Mouse (Mus musculus): Measurements from ENCODE around the gene Evpl.

Evpl gene

DNA sequence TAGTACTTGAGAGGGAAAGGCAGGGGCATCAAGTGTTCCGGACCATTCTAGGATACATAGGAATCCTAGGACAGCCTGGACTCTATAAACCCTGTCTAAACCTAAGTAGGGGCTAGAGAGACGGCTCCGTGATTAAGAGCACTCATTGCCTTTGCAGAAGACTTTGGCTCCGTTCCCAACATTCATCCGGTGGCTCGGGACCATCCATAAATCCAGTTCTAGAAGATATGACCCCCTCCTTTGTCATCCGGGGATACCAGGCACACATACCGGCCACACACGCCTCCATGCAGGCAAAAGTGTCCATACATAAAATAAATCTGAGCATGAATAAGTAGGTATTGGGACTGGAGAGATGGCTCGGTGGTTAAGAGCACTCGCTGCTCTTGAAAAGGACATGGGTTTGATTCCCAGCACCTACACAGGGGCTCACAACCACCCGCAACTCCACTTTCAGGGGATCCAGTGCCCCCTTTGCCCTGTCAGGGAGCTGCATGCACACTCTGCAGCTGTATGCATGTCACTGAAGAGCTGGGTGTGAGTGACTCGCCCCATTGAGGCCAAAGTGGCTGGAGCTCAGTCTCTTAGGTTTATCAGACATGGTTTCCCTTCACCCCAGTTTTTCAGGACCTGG, 23.9 kb downstream of the Evpl start:
- DNase-seq (ENCODE audit: low spot score), result no peak

DNA sequence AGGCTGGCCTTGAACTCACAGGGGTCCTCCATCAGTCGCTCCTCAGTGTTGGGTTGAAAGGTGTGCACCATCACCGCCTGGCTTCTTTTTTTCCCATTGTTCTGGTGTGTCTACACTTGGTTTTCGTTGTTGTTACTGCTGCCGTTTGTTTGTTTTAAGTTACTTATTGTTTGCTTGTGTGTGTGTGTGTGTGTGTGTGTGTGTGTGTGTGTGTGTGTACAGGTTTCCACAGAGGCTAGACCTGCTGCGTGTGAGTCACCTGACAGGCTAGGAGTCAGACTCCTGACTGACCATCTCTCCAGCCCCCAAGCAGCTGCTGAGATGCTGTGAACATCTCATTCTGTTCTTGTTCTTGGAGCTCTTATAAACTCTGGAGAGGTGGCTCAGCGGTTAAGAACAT, 25.0 kb downstream of the Evpl start:
- no peak for DNase-seq (ENCODE audit: low spot score)

DNA sequence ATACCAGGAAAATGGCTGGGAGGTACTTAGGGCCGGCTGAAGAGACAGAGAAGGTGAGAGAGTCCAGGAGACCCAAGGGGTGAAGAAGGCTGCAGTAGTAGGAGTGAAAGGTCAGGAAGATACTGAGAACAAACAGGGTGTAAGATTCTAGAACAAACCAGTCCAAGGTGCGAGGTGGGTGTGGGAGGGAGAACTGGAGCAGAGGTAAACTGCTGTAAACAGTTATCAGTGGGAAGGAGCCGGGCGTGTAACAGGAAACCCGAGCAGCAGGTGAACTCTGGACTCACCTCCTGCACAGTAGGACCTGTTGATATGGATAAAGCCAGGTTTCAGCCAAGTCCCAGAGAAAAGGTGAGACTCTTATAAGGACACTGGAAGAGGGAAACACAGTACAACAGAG, 27.2 kb downstream of the Evpl start:
- DNase-seq (ENCODE audit: low spot score), result no peak

DNA sequence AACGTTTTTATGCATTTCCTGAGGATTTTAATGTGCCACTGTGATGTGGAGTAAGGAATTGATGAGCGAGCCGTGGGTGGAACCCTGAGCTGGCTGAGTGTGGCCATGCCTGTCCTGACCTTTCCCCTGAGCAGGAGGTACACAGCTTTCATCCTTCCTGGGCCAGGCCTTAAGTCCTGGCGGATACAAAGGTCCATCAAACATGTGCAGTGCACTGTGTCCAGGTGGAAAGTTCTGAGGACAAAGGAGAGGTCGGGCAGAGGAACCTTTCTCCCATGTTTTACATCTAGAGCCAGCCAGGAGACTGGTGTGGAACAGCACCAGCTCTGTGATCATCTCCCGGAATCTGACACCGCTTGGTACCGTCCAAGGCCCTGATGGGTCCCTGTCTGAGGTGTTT, 28.6 kb downstream of the Evpl start:
- DNase-seq (ENCODE audit: low spot score), result no peak

DNA sequence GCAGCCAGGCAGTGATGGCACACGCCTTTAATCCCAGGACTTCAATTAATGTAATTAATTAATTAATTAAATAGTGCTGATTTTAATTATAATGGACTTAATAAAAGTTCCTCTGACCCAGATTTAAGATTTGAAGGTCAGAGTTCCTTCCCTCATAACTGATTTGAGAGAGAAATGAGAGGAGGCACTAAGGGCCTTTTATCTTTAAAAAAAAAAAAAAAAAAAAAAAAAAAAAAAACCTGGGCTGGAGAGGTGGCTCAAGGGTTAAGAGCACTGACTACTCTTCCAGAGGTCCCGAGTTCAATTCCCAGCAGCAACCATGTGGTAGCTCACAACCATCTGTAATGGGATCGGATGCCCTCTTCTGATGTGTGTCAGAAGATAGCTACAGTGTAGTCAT, 29.2 kb downstream of the Evpl start:
- no peak for DNase-seq (ENCODE audit: low spot score)

DNA sequence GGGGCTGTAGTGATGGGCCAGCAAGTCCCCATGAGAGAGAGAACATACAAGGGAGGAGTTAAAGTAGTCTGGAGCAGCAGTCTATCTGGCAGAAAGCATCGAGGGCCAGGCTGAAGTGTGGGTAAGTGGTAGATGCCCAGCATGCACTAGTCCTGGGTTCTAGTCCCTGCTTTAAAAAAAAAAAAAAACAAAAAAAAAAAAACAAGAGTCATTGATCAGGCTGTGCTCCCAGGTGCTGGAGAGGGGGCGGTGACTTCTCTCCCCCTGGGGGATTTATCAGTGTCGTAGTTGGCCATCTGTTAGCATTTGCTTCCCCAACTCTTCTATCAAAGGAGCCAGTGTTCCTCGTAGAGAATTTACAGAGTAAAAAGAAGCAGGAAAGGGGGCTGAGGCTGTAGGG, 31.2 kb downstream of the Evpl start:
- no peak for DNase-seq (ENCODE audit: low spot score)

DNA sequence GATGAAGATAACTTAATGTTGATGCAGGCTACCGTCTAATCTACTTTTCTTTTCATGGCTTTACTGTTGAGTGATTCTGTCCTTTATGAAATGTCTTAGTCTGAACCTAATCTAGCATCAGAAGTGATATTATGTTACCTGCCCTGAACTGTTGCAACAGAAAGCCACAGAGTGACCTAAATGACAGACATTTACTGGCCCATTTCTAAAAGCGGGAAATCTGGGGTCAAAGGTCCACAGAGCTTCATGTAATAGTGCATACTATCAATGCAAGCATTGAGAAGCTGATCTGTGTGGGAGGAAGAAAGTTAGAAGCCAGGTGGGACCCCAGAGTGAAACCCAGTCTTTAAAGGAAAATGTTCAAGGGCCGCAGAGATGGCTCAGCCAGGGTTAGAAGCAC, 34.7 kb downstream of the Evpl start:
- DNase-seq (ENCODE audit: low spot score), result no peak

DNA sequence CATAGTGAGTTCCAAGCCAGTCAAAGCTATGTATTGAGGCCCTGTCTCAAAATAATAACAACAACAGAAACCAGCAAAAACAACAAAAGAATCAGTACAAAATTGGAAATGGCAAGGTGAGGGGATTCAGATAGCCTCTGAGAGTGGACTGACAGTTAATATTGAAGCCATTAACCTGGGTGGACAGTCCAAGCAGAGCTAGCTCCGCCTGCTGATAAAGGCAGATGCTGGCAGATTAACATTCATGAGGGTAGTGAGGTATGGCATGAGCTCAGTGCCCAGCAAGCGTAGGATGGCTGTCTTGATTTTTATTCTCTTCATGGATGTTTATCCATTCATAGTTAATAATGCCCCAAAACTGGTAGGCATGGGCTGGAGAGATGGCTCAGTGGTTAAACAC, 36.7 kb downstream of the Evpl start:
- DNase-seq (ENCODE audit: low spot score), result no peak

DNA sequence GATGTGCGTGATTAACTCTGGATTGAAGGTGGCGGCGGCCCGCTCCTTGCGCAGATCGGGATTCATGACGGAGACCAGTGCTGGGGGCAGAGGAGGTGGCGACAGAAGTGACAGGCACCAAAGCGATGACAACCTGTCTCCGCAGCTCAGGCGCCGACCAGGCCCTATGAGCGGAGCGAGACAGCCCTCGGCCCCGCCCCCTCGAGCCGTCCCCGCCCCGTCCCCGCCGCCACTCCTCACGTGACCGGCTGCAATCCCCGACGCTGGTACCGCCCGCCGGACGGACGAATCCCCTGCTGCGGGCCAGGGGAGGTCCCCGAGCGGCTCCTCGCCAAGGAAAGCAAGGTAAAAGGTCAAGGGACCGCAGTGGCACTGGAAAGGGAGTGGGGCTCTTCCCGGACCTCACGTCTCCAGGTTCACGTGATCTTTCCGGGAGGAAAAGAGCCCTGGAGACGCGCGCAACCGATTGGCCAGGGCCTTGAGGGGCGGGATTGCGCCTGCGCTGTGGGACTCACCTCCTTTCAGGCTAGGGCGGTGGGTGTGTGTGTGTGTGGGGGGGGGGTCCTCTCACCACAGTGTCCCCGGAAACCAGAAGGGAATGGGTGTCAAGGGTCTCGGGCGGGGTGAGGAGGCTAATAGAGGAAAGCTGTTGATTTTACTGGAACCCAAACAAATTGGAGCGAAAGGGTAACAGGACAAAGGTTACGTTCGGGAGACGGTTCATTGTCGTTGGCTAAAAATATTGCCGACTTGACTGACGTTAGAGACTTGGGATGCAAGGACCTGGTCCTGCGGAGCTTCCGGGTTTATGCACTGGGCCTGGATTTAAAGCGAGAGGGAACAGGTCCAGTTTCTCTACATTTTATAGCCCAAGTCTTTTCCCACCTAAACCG, 39.0 kb downstream of the Evpl start, which contains the start of the genes Ten1 and Acox1:
Ten1 (plus strand) TSS at position 217 of the 893 bp plus-strand sequence.
Acox1 (minus strand) TSS at position 407 of the 893 bp plus-strand sequence.
- DNase-seq (ENCODE audit: low spot score), result peak; percentile 88

DNA sequence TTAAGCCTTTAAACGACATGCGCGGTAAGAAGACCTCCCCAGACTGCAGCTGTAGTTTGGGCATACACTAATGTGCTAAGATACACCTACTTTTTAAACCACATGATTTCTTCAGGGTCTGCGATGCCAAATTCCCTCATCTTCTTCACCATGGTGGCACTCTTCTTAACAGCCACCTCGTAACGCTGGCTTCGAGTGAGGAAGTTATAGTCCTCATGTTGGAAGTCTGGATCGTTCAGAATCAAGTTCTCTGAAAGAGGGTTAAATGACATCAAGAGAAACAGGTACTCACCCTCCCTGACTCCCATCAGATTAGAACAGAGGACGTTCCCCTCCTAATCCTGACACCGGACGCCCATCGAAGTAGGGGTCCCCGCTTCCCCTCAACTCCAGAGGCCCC, 39.7 kb downstream of the Evpl start:
- no peak for DNase-seq (ENCODE audit: low spot score)

DNA sequence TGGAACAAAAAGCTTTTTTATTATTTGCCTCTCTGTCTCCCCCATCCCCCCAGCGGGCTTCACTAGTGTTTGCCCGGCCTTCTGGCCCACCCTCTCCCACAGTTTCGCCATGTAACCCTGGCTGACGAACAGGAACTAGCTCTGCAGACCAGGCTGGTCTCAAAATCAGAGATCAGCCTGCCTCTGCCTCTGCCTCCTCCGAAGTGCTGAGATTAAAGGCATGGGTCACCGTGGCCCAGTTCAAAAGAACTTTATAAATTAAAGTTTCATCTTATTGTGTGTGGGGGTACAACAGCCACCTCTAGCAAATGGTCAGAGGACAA, 40.3 kb downstream of the Evpl start:
- DNase-seq (ENCODE audit: low spot score), result no peak

DNA sequence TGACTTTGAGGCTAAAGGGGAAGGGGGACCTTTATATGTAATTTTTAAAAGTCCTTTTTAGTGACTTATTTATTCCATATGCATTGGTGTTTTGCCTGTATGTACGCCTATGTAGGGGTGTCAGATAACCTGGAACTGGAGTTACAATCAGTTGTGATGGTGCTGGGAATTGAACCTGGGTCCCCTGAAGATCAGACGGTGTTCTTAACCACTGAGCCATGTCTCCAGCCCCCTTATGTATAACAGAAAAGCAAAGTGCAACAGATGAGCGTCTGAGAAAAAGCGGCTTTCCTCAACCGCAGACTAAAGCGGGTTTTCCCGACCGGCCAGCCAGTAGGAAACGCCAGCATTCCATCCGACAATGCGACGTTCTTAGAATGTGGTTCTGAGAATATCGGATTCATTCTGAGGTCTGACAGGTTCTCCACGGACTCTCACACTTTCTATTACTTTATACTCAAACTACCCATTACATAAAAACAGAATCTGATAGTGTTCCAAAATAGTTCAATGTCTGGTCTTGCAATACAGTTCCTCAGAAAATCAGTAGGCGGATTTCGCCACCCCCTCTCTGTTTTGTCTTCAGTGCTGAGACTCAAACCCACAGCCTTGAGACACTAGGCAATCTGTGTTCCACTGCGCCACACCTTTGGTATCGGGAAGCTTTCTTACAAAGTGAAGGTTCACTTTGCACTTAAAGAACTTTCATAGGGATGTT, 40.9 kb downstream of the Evpl start:
- DNase-seq (ENCODE audit: low spot score), result no peak

DNA sequence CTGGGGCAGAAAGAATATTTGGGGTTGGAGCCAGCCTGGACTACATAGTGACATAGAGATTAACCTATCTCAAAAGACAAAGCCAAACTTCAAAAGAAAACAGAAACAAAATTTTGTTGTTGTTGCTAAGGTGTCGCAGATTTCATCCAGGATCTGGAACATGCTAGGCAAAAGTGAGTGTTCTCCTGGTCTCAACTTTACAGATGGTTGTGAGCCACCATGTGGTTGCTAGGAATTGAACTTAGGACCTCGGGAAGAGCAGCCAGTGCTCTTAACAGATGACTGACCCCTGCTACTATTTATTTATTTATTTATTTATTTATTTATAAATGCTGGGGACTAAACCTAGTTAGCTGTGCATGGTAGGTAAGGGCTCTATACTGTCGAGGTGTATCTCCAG, 41.5 kb downstream of the Evpl start:
- no peak for DNase-seq (ENCODE audit: low spot score)

DNA sequence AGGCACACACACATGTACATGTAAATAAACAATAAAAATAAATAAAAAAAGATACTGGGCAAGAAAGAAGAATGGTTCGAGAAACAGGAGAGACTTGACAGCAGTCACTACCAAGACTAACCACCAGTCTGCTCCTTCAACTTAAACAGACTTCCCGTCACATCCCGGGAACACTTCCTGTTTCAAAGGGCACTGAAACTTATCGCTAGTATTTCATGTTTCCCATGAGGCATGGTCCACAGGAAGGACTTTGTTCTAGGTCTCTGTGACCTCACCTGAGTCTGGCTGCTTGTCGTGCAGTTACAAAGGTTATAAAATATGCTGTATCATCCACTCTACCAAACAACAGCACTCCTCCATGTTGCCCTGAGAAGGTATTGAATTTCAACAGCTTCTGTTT, 42.6 kb downstream of the Evpl start:
- DNase-seq (ENCODE audit: low spot score), result no peak

DNA sequence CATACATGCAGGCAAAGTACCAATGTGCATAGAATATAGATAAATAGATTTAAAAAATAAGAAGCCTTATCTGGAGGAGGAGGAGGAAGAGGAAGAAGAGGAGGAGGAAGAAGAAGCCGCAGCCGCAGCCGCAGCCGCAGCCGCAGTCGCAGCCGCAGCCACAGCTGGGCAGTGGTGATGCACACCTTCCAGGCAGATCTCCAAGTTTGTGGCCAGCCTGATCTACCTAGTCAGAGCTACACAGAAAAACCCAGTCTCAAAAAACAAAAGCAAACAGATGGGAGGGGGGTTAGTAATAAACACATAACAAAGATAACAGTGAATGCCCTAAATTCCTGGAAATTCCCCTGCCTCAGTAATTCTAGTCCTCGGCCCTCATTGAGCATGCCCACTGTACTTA, 43.3 kb downstream of the Evpl start:
- no peak for DNase-seq (ENCODE audit: low spot score)

DNA sequence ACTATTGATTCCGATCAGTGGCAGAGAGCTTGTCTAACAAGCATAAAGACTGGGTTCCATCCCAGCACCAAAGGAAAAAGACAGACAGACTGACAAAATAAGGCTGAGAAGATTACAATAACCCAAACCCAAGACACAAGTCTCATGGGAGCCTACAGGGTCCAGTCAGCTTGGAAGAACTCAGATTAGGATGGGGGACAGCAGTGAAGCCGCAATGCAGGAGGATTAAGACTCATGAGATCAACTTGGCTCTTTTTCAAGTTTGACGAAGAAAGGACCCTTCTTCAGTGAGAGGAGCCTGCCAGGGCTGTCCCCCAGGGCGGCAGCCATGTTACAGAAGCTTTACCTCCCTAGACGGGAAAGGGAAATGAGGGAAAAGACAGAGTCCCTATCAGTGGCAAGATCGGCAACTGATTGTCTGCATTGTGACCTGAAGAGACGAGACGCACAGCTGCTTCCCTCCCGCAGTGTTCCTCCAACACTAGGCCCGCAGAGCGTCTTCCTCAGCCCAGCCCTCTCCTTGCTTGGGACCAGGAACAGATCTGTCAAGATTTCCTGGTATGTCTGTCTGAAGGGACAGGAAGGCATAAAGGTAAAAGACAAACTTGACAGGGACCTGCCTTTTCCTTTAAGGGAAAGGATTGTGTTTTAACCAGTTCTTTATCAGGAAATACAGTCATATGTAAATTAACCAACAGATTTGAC, 50.5 kb downstream of the Evpl start:
- DNase-seq (ENCODE audit: low spot score), result no peak

DNA sequence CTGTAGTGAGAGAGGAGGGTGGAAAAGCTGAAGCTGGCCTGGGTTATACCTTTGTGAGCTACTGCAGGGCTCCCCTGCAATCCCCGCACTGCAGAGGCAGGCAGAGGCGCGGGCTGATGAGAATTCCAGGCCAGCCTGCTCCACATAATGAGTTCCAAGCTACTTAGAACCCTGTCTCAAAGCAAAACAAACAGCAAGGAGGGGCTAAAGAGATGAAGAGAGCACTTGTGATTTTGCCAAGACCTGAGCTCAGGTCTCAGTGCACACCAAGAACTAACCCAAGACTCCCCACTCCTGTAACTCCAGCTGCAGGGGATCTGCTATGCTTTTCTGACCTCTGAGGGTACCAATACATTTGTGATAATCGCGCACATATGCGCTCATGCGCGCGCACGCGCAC, 51.5 kb downstream of the Evpl start:
- no peak for DNase-seq (ENCODE audit: low spot score)

DNA sequence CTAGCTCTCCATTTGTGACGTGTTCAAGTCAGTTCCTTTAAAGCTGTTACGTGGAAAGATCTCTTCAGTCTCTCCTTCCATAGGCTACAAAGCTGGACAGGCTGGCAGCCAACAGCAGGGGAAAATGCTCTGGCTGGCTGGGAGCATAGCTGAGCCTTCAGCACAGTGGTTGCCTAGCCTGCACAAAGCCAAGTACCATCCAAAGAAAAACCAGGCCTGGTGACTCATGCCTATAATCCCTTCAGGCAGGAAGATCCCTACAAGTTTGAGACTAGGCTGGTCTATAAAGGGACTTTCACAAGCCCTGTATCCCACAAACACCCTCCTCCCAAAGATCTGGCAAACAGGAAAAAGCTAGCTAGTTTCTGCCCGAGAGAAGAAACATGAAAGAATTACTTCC, 52.0 kb downstream of the Evpl start:
- DNase-seq (ENCODE audit: low spot score), result no peak

DNA sequence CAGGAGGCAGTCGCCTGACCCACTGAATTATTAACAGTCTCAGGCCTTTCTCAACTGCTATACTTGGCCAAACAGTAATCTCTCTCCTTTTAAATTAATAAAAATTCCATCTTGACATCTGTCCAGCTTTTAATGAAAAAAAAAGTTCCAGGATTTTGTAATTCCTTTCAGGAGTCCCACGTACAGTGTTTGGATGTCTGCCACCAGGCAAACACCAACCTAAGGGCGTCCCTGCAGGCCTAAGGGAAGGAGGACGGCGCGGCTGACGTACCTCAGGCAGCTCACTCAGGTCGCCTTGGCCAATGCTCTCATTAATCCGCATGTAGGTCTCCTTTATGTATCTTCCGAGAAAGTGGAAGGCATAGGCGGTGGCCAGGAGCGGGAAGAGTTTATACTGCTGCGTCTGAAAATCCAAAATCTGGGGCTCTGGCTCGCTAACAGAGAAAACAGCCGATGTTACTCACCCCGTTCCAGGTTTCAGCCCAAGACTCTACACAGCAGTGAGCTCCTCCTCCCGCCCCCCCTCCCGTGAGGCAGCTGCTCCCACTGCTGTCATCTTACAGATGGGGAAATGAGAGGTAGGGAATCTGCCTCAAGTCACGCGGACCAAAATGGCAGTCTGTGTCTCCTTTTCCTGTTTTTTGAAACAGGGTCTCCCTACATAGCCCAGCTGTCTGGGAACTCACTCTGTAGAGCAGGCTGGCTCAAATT, 59.3 kb downstream of the Evpl start:
- no peak for DNase-seq (ENCODE audit: low spot score)

DNA sequence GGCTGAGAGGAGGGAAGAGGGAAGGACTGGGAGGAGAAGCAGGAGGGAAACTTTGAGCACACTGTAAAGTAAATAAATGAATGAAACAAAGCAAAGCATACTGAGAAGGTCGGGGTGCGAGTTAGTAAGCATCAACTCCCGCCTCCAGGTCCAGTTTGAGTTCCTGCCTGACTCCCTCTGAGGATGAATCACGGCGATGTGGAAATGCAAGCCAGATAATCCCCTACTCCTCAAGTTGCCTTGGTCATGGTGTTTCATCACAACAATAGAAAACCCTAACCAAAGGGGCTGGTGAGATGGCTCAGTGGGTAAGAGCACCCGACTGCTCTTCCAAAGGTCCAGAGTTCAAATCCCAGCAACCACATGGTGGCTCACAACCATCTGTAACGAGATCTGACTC, 61.9 kb downstream of the Evpl start:
- DNase-seq (ENCODE audit: low spot score), result no peak

DNA sequence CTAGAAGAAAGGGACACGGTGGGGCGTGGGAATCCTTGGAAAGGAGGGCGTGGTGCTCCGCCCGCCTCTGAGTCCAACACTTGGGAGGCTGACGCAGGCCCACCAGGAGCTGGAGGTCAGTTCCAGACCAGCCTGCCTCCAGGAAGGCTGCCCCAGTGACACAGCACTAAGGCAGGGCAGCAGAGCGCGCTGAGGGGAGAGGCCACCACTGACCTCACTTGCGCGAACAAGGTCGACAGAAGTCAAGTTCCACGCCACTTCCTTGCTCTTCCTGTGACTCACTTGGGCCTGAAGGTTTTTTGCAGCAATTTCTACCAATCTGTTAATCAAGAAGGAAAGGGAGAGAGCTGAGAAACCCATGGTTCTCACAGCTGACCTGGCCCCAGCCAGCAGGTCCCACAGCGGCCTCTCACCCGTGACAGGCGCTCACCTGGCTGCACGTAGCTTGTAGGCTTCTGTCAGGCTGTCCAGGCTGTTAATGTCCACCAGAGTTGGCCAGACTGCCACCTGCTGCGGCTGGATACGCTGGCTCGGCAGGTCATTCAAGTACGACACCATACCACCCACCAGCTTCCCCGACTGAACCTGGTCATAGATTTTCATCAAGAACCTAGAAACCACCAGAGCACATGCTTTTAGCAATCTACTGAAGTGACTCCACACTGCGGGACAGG, 63.0 kb downstream of the Evpl start:
- no peak for DNase-seq (ENCODE audit: low spot score)

Data from layer of hippocampus, adult 9-10 months (tissue).